Mouse (Mus musculus): ENCODE data around the gene Cbx6.
A peak's percentile ranks its signal among the peaks of the same experiment; 100 is the strongest.
"Not testable (repeated sequence)": the region's sequence is repeated elsewhere in the genome, so short reads cannot be mapped to it uniquely, and the experiment has no call there.

Cbx6 gene

DNA sequence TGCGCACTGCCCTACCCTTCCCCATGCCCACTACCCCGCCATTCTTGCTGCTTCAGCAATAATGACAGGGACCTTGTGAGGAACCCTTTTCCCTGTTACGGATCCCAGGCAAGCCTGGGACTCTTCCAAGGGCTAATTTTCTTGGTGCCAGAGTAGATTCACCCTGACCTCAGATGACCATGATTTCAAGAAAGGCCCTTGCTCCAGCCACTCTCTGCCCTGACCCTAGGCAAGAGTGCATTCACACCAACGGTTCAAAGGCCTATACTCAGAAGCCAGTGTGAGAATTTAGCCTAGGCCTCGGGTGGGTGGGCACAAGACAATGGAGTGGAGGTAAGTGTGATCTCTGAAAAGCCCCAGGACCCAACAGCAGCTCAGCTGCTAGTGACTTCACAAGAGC, 5.1 kb downstream of the Cbx6 start:
- no peak for DNase-seq

GRCm38 (mm10) chr15:79828366-79829035, 6.0 kb downstream of the Cbx6 start:
- DNase-seq: no peak

DNA sequence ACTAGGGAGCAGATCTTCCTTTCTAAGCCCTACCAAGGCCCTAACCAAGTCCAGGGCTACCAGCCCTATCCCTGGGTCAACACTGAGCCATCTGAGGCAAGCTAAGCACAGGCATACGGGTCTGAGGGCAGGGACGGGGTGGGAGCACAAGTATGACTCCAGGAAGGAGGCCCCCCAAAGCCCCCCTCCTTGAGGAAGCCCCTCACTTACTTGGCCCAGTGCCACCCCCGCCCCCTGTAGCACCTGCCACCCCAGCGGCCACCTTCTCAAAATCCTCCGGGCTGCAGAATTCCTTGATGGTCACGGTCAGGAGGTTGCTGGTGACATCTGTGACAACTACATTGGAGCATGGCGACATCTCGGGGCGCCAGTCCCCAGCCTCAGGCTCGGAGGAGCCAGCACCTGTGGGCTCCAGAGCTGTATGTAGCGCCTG, 6.7 kb downstream of the Cbx6 start:
- no peak for DNase-seq

- DNase-seq: no peak
Observed at GRCm38 (mm10) chr15:79827061-79827777, 7.3 kb downstream of the Cbx6 start.

DNA sequence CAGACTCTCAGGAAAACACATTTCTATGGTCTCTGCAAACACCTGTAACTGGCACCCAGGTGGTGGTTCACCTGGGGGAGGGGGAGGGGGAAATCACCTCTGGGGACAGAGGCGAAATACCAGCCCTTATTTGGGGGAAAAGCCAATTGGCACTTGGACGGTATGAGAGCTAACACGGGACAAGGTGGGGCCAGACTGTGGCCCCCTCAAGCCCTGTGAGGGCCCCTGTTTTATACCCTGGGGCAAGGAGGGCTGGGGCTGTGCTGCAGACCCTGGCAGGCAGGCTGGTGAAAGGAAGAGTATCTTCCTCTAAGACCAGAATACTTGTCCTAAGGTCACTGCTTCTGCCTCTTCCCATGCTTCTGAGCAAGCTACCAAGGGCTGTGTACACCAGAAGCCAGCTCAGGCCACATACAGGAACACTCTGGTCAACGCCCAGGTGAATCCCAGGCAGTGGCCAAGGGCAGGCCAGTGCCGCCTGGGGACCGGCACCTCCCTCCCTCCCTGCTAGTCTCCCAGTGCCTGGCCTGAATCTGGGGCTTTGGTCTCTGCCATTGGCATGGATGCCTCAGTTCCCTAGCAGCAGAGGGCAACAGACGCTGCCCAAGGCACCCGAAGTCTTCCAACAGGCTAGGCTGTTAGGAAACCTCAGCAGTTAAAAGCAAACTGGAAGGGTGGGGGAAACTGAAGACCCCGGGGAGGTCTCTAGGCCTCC, 8.1 kb downstream of the Cbx6 start:
- DNase-seq: no peak

DNA sequence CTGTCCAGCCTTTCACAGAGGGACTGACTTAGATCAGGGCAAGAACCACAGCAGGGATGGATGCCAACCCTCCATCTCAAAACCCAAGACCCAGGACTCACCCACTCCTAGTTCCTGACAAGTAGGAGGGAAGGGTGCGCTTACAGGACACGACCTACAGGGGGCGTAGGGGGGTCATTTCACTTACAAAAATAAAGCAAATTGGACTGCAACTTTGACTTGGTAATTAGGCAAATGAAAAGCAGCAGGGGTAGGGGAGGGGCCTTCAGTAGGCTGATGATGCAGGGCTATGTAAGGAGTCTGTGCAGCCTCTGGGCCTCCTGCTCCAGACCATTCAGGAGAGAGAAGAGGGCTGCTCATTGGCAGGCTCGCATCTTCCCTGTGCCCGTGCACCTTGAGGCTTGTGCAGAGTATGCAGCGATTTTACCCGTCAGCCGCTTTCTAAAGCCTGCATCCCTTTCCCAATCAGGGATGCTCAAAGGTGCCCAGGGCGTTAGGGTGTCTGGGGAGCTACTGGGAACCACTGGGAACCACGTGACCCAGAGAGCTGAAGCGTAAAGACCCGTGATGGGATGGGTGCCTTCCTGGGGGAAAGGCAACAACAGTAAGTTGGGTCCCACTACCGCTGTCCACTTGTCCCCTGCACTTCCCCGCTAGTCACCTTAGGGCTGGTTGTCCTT, 9.2 kb downstream of the Cbx6 start:
- DNase-seq: no peak

DNA sequence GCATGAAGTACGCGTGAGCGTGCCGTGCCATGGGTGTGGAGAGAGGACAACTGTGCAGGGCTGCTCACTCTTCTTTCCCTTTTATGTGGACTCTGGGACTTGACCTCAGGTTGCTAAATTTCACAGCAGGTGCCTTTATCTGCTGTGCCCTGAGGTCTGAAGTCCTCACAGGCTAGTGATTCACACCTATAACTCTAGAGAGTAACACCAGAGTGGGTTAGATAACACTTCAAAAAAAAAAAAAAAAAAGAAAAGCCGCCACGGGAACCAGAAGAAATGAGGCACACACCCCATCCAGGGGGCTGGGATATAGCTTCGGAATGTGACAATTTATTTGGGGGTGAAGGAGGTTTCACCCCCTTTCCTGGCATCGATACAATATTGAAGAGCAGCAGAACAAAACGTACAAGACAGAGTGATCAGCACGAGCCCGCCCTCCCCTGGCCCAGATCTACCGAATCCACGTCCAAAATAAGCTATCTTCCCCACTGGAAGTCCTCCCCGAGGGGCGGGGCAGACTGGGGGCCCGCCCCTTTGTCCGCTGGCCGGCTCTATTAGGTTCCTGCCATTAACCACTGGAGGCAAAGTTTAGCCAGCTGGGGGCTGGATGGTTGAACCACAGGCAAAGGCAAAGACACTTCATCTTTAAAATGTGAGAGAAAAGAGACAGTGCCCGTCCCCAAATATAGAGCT, 10.8 kb downstream of the Cbx6 start:
- DNase-seq: peak; percentile 46

GRCm38 (mm10) chr15:79822265-79823199, 12.0 kb downstream of the Cbx6 start:
- DNase-seq: no peak

- no peak for DNase-seq
Observed at GRCm38 (mm10) chr15:79818325-79818724, 16.2 kb downstream of the Cbx6 start.

DNA sequence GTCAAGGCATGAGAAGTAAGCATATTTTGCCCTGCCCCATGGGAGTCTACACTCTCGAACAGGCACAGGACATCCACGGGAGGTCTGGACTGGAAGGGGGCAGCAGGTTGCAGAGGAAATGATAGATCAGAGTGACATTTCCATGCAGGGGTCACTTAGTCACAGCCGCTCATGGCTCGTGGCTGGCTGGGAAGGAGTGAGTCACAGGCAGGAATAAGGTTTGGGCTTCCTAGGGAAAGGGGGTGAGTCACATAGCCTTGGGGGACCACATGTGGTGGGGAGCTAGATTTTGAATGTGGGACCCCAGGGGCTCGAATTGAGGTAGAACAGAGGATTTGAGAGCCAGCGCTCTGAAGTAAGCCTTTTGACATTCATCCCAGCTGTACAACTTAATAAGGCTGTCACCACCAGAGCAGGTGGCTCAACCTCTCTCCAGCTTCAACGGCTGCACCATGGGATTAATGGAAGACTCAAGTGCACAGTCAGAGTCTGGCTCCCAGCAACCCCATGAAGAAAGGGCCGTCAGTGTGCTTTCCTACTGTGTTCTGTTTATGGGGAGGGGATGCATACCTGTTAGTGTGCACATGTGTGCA, 20.7 kb downstream of the Cbx6 start:
- no peak for DNase-seq

- DNase-seq: not testable (repeated sequence)
Observed at GRCm38 (mm10) chr15:79812840-79813239, 21.6 kb downstream of the Cbx6 start.

- DNase-seq: no peak
Observed at GRCm38 (mm10) chr15:79810997-79811396, 23.5 kb downstream of the Cbx6 start.

- no peak for DNase-seq
Observed at GRCm38 (mm10) chr15:79810061-79810460, 24.4 kb downstream of the Cbx6 start.

DNA sequence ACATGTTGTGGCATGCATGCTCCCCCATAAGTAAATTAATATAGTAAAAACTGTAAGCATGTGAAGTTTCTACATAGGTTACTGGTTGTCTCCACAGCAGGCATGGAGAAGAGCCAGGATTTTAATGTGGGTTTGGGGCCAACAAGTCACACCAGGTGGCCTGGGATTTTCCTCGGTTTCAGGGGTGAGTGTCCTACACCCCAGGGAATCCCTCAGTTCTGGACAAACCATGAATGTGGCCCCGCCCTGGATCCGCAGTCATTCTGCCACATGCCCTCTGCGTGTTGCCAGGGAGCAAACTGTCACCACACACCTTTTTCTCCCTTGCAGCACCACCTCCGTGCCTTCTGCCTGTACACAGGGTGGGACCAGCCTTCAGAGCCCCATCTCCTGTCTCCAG, 25.8 kb downstream of the Cbx6 start:
- no peak for DNase-seq

GRCm38 (mm10) chr15:79808114-79808513, 26.4 kb downstream of the Cbx6 start:
- DNase-seq: peak; percentile 34

DNA sequence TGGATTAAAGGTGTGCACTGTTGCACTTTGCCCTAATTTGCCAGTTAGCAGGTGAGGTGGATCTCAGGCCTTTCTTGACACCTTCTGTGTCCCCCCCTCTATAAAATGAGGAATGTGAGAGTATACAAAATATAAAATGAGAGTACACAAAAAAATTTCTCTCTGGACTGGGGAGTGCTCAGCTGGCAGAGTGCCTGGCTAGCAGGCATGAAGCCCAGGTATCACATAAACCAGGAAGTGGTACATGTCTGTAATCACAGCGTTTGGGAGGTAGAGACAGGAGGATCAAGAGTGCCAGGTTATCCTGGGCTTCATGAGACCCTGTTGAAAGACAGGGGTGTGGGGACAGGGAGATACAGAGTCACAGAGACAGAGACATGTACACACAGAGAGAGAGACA, 27.4 kb downstream of the Cbx6 start:
- DNase-seq: no peak

GRCm38 (mm10) chr15:79805246-79805645, 29.2 kb downstream of the Cbx6 start:
- no peak for DNase-seq

DNA sequence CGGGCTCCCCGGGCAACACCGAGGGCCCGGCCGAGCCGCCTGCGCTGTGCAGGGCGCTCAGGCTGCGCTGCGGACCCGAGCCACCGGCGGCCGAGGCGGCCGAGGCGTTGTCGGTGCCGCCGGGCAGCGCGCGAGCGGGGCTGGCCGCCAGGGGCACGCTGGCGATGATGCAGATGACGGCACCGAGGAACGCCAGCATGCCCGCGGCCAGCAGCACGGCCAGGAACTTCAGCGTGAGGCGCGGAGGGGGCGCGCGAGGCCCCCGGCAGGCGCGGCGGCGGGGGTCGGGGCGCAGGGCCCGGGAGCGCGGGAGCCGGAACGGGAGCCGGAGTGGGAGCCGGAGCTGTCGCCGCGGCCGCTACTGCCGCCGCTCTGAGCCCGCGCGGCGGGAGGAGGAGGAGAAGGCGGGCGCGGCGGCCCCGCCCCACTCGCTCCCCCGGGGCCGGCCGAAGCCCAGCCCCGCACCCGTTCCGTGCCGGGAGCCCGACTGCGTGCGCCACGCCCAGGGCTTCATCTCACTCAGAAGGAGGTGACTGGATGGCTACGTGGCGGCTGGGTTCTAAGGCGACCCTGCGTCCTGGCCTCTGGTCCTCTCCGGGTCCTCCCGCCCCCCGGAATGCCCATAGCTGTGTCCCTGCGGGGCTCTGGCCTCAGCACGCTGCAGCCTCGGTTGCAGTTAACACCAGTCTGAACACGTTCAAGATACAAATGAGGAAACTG, 30.0 kb downstream of the Cbx6 start, which contains the start of gene Nptxr:
TSS of gene Nptxr (minus strand) at position 415 of the 720 bp plus-strand sequence.
- peak; percentile 58 for DNase-seq

- peak; percentile 35 for DNase-seq
Observed at GRCm38 (mm10) chr15:79803533-79804351, 30.7 kb downstream of the Cbx6 start.
